Mouse (Mus musculus) liver, embryonic 15.5 days (tissue): ENCODE measurements at regions not wholly inside any gene's neighbourhood (a gene's known extent, or its start where the extent isn't known, plus 50 kb on each side); places are given as distances from the start of the nearest gene placed in this dataset.
"Not testable (repeated sequence)": the region's sequence is repeated elsewhere in the genome, so short reads cannot be mapped to it uniquely, and the experiment has no call there.

Source experiments
- ATAC-seq: fragments of 200-750 bp; cut with Nextera tagmentation; 2 replicates; pipeline ENCODE4 v1.8.0; 2017; ENCODE audit warnings: moderate number of reproducible peaks, mild to moderate bottlenecking, moderate library complexity; ENCODE audit not compliant: insufficient read depth
- H3K27ac ChIP-seq: fragments of 300-500 bp; sonication (generic); replicated peaks from 2 replicates; pipeline ENCODE4 v1.5.1; 2015; ENCODE audit warnings: mild to moderate bottlenecking, inconsistent platforms
- H3K27me3 ChIP-seq: fragments of 300-500 bp; sonication (generic); 2 replicates; pipeline ENCODE4 v1.6.1; 2015; ENCODE audit warnings: mild to moderate bottlenecking, inconsistent platforms
- H3K36me3 ChIP-seq: fragments of 300-500 bp; sonication (generic); replicated peaks from 2 replicates; pipeline ENCODE4 v1.6.1; 2015; ENCODE audit warnings: moderate library complexity, mild to moderate bottlenecking, inconsistent platforms
- H3K4me1 ChIP-seq: fragments of 300-500 bp; sonication (generic); replicated peaks from 2 replicates; pipeline ENCODE4 v1.6.1; 2015; ENCODE audit warnings: inconsistent platforms
- H3K4me2 ChIP-seq: fragments of 300-500 bp; sonication (generic); 2 replicates; pipeline ENCODE4 v1.6.1; 2015; ENCODE audit warnings: moderate library complexity, mild to moderate bottlenecking, inconsistent platforms
- H3K4me3 ChIP-seq: fragments of 300-500 bp; sonication (generic); replicated peaks from 2 replicates; pipeline ENCODE4 v1.5.1; 2015; ENCODE audit warnings: mild to moderate bottlenecking, inconsistent platforms
- H3K9ac ChIP-seq: fragments of 300-500 bp; sonication (generic); 2 replicates; pipeline ENCODE4 v1.6.1; 2015; ENCODE audit warnings: moderate library complexity, mild to moderate bottlenecking, inconsistent platforms
- H3K9me3 ChIP-seq: fragments of 300-500 bp; sonication (generic); replicated peaks from 2 replicates; pipeline ENCODE4 v1.6.1; 2016; ENCODE audit warnings: inconsistent platforms
- WGBS: fragments of 180-500 bp; shearing (Covaris S2); methylation state at CpG from one replicate; pipeline ENCODE4 v1.1.7; 2015; ENCODE audit warnings: mixed read lengths; ENCODE audit not compliant: insufficient replicate concordance; 5-methylcytosine and 5-hydroxymethylcytosine counted together

DNA sequence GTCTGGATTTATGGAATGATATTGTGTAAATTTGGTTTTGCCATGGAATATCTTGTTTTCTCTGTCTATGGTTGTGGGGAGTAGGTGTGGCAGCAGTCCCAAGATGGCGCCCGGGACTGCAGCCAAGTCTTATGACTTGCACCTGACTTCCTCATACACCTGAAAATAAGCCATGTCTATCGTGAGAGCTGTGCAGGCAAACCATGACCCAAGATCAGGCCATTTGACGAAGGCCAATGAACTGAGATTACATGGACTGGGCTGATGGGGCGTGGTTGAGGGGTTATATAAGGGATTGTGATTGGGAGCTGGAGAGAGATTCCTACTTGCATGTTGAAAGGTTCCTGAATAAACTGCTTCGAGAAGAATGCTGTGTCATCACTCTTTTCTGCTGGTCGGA, 139.5 kb downstream of the Slc6a15 start:
- H3K36me3 ChIP-seq, H3K27me3 ChIP-seq, H3K9me3 ChIP-seq, ATAC-seq, H3K9ac ChIP-seq, H3K27ac ChIP-seq, H3K4me1 ChIP-seq, H3K4me2 ChIP-seq, H3K4me3 ChIP-seq: not testable (repeated sequence)
- WGBS, result 68% methylated on average over 7 of the region's 7 CpGs

- 71% methylated on average over 2 of the region's 2 CpGs for WGBS
- H3K27me3 ChIP-seq, result no peaks in the 10 kb centered on the region
- H3K9ac ChIP-seq, result no peak overlapping the region
- no peaks in the 10 kb centered on the region for H3K36me3 ChIP-seq
- no peaks in the 10 kb centered on the region for H3K4me1 ChIP-seq
- no peak overlapping the region for H3K27ac ChIP-seq
- H3K4me3 ChIP-seq, result no peak overlapping the region
- ATAC-seq, result no peak
- no peaks in the 10 kb centered on the region for H3K9me3 ChIP-seq
- no peak overlapping the region for H3K4me2 ChIP-seq
Observed at GRCm38 (mm10) chr10:103544502-103544901, 176.9 kb downstream of the Slc6a15 start.

- ATAC-seq, result no peak
- whole genome bisulfite sequencing, result 50% methylated on average over 2 of the region's 2 CpGs
- Histone ChIP-seq H3K9me3 (peaks cover 2% of the 10 kb centered on the region; the same call in 1 of the 2 replicates), H3K4me2 (no peak overlapping the region), H3K4me1 (no peaks in the 10 kb centered on the region), H3K4me3 (no peak overlapping the region), H3K27me3 (no peaks in the 10 kb centered on the region), H3K9ac (no peak overlapping the region), H3K36me3 (no peaks in the 10 kb centered on the region), H3K27ac (no peak overlapping the region)
Observed at GRCm38 (mm10) chr10:103549510-103549909, 181.9 kb downstream of the Slc6a15 start.

GRCm38 (mm10) chr10:103585097-103585496, 217.5 kb downstream of the Slc6a15 start:
- 36% methylated on average over 3 of the region's 3 CpGs for WGBS
- no peak for ATAC-seq
- Histone ChIP-seq H3K9me3 (no peaks in the 10 kb centered on the region), H3K4me1 (no peaks in the 10 kb centered on the region), H3K4me2 (no peak overlapping the region), H3K9ac (no peak overlapping the region), H3K36me3 (no peaks in the 10 kb centered on the region), H3K27ac (no peak overlapping the region), H3K4me3 (no peak overlapping the region), H3K27me3 (no peaks in the 10 kb centered on the region)

- WGBS, result 58% methylated on average over 2 of the region's 2 CpGs
- Histone ChIP-seq H3K36me3 (no peaks in the 10 kb centered on the region), H3K9ac (no peak overlapping the region), H3K9me3 (no peaks in the 10 kb centered on the region), H3K4me2 (no peak overlapping the region), H3K27me3 (no peaks in the 10 kb centered on the region), H3K4me1 (no peaks in the 10 kb centered on the region), H3K4me3 (no peak overlapping the region), H3K27ac (no peak overlapping the region)
- no peak for ATAC-seq
Observed at GRCm38 (mm10) chr10:103585504-103585903, 217.9 kb downstream of the Slc6a15 start.

- Histone ChIP-seq H3K4me1 (no peaks in the 10 kb centered on the region), H3K27ac (no peak overlapping the region), H3K36me3 (no peaks in the 10 kb centered on the region), H3K9ac (no peak overlapping the region), H3K4me2 (no peak overlapping the region), H3K9me3 (no peaks in the 10 kb centered on the region), H3K4me3 (no peak overlapping the region), H3K27me3 (no peaks in the 10 kb centered on the region)
- no peak for ATAC-seq
- WGBS, result 79% methylated on average over 2 of the region's 2 CpGs
Observed at GRCm38 (mm10) chr10:103591985-103592384, 224.4 kb downstream of the Slc6a15 start.

GRCm38 (mm10) chr10:103641162-103641561, 273.6 kb downstream of the Slc6a15 start:
- no peak for ATAC-seq
- no peak overlapping the region for H3K9ac ChIP-seq
- no peaks in the 10 kb centered on the region for H3K9me3 ChIP-seq
- no peak overlapping the region for H3K27ac ChIP-seq
- 55% methylated on average over 2 of the region's 2 CpGs for WGBS
- H3K4me2 ChIP-seq, result no peak overlapping the region
- no peaks in the 10 kb centered on the region for H3K4me1 ChIP-seq
- H3K27me3 ChIP-seq, result no peaks in the 10 kb centered on the region
- H3K4me3 ChIP-seq, result no peak overlapping the region
- H3K36me3 ChIP-seq, result no peaks in the 10 kb centered on the region

DNA sequence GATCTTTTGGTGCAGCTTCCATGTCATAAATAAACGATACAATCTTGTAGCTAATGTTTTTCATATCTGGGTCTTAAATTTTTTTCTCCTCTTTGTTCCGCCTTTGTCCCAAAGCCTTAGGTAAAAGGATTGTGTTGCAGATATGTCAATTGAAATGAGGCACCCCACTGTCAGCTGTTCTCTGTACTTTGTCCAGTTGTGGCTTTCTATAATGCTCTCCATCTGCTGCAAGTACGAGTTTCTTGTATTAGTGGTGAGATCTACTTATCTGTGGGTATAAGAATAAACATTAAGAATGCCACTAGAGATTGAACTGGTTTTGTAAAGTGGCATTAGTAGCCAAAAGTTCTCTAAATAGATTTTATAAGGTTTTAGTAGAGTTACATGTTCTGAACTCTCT, 282.3 kb downstream of the Slc6a15 start:
- H3K9me3 ChIP-seq, result no peaks in the 10 kb centered on the region
- no peak overlapping the region for H3K4me3 ChIP-seq
- no peaks in the 10 kb centered on the region for H3K36me3 ChIP-seq
- no peak for ATAC-seq
- no peak overlapping the region for H3K9ac ChIP-seq
- 59% methylated on average over 3 of the region's 3 CpGs for WGBS
- no peak overlapping the region for H3K4me2 ChIP-seq
- no peaks in the 10 kb centered on the region for H3K27me3 ChIP-seq
- no peaks in the 10 kb centered on the region for H3K4me1 ChIP-seq
- H3K27ac ChIP-seq, result no peak overlapping the region

DNA sequence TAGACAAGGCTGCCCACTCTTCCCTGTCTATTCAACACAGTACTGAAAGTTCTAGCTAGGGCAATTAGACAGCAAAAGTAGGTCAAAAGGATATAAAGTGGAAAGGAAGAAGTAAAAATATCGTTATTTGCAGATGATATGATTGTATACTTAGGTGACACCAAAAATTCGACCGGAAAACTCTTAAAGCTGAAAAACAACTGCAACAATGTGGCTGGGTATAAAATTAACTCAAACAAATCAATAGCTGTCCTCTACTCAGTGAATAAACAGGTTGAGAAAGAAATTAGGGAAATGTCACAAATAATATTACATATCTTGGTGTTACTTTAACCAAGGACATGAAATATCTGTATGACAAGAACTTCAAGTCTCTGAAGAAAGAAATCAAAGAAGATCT, 305.5 kb downstream of the Slc6a15 start:
- ATAC-seq, result no peak
- 60% methylated on average over 3 of the region's 3 CpGs for WGBS

GRCm38 (mm10) chr10:103673765-103674164, 306.2 kb downstream of the Slc6a15 start:
- Histone ChIP-seq H3K9ac (no peak overlapping the region), H3K27me3 (no peaks in the 10 kb centered on the region), H3K27ac (no peak overlapping the region), H3K4me2 (no peak overlapping the region), H3K4me1 (no peaks in the 10 kb centered on the region), H3K36me3 (no peaks in the 10 kb centered on the region), H3K9me3 (no peaks in the 10 kb centered on the region), H3K4me3 (no peak overlapping the region)
- 67% methylated on average over 3 of the region's 3 CpGs for WGBS
- no peak for ATAC-seq

More for the DNA sequence above, 305.5 kb downstream of the Slc6a15 start:
- H3K4me2 ChIP-seq, result no peak overlapping the region
- H3K9ac ChIP-seq, result no peak overlapping the region
- no peaks in the 10 kb centered on the region for H3K36me3 ChIP-seq
- H3K4me3 ChIP-seq, result no peak overlapping the region
- H3K4me1 ChIP-seq, result no peaks in the 10 kb centered on the region
- no peak overlapping the region for H3K27ac ChIP-seq
- no peaks in the 10 kb centered on the region for H3K9me3 ChIP-seq
- H3K27me3 ChIP-seq, result no peaks in the 10 kb centered on the region

DNA sequence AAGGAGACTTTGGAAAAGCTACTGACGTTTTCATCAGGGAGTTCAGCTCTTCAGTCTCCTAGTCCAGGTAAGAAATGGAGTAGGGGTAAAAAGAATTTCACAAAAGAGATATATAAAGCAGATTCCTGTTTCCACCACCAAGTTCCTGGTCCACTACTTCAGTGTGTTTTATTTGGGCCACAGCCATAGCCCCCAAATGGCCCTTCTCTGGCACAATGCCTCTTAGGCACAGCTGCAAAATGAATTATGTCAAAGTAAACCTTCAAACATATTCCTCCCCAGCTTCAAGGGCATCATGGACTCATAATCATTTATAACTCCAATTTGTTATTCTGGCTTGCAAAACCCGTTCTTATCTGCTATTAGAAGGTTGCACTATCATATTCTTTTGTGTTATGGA, 325.1 kb downstream of the Slc6a15 start:
- H3K9ac ChIP-seq, result no peak overlapping the region
- WGBS, result 37% methylated on average over 2 of the region's 2 CpGs
- H3K27ac ChIP-seq, result no peak overlapping the region
- no peaks in the 10 kb centered on the region for H3K9me3 ChIP-seq
- H3K4me2 ChIP-seq, result no peak overlapping the region
- no peaks in the 10 kb centered on the region for H3K36me3 ChIP-seq
- no peak overlapping the region for H3K4me3 ChIP-seq
- ATAC-seq, result no peak
- no peaks in the 10 kb centered on the region for H3K4me1 ChIP-seq
- no peaks in the 10 kb centered on the region for H3K27me3 ChIP-seq

GRCm38 (mm10) chr10:103715080-103715725, 347.6 kb downstream of the Slc6a15 start:
- no peaks in the 10 kb centered on the region for H3K36me3 ChIP-seq
- no peaks in the 10 kb centered on the region for H3K9me3 ChIP-seq
- no peak overlapping the region for H3K9ac ChIP-seq
- no peak overlapping the region for H3K4me2 ChIP-seq
- H3K27me3 ChIP-seq, result no peaks in the 10 kb centered on the region
- no peaks in the 10 kb centered on the region for H3K4me1 ChIP-seq
- ATAC-seq, result no peak
- no peak overlapping the region for H3K27ac ChIP-seq
- H3K4me3 ChIP-seq, result no peak overlapping the region
- 51% methylated on average over 3 of the region's 3 CpGs for WGBS
